Mouse (Mus musculus): ENCODE results near the gene Dis3l2.

Dis3l2 gene

GRCm38 (mm10) chr1:86931606-86932379 lies 228.2 kb downstream of the Dis3l2 start:
- DNase-seq = no peak

DNA sequence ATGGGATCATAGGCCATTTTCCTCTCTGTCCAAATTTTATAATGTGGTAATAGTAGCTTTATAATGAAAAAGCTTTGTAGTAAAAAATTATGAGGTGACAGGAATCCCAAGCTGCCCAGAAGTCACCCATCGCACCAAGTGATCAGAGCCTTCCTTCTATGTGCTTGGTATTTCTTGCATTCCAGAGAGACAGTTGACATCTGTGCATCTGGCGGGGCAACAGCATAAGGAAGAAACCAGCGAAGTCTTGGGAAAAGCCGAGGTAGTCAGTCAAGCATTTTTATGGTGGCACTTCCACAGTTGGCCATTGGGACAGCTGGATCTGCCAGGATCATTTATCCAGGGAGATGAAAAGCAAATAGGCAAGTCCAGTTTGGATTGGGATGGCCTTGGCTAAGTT lies 229.2 kb downstream of the Dis3l2 start:
- DNase-seq = no peak

DNA sequence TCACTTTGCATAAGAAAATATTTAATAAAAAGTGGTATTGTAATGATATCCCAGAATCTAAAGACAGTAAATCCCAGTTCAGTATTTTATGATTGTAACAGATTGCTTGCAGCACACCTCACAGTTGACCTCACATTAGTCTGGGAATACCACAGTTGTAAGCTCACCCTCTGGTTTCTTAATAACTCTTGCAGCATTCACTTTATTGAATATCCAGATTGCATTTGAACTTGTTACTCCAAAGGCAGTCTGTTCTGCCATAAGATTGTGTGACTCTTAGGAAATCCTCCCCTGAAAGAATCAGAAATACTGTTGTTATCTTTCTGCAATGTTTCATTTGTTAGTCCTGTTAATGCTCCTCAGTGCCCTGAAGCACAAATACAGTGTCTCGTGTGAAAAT lies 230.0 kb downstream of the Dis3l2 start:
- DNase-seq = no peak

DNA sequence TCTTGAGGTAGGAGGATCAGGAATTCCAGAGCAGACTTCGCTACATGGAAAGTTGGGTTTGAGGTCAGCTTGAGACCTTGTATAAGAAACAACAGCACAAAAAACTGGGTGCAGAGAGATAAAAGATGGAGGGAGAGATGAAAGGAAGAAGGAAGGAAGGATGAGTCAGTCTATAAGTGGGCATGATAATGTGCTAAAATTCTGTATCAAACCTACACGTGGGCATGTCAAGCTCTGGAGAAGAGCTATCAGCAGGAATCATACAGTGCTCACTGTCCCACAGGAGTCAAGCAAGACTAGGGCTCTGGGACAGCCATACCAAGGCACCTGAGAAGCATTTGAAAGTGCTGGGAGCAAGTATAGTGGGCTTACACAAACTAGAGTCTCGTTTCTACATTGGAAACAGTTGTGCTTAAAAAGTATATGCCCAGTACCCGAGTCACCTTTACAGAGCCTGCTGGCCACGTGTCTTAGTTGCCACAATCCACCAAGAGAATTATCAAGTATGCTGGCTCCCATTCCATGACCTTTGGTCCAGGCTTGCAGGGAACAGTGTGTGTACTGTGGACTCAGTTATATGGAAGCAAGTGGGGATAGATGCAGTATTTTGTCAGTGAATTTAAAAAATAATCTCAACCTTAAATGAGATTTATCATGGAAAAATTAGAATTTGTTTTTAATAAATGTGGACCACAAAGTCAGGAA lies 248.0 kb downstream of the Dis3l2 start:
- no peak for DNase-seq

DNA sequence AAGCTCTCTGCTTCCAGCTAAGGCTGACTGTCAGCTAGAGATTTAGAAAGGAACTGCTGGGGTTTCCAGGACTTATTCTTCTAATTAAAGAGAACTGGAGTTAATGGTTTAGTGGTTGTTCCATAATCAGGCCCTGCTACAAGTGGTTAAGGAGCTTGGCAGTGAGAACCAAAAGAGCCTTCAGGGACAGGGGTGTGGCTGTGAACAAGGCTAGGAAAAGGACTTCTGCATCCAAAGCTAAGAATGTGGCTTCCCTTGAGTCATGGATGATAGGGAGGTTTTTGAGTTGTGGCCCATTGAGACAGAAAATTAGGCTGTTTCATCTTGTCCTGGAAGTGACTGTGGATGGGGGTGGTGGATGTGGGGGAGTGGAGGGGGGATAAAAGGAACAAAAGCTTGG lies 252.2 kb downstream of the Dis3l2 start:
- DNase-seq = no peak

DNA sequence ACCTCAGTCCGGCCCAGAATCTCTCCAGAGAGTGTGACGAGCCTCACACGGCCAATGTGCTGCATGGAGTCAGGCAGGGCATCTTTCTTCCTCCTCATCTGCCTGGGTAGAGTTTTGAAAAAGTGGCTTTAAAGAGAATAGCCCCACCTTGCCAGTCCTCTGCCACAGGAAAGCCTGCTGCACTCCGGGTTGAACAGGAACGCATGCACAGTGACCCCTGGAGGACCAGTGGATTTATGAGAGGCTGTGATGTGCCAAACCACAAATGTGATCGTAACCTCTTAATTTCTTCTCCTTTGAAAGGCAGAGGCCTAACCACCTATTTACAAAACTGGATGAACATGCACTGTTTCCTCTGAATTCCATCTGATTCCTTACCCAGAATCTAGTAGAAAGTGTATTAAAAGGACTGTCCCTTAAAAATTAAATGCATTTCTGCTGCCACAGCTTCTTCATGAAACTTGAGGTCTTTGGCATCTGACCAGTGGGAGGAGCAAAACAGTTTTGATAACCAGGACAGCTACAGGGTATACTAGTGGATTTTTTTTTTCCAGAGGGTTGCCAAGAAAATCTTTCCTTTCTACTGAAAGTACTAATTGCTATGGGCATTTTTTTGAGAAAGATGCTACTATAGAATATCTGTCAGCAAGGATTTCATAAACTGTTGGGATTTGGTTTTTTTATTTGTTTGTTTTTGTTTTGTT lies 264.8 kb downstream of the Dis3l2 start:
- DNase-seq = no peak

DNA sequence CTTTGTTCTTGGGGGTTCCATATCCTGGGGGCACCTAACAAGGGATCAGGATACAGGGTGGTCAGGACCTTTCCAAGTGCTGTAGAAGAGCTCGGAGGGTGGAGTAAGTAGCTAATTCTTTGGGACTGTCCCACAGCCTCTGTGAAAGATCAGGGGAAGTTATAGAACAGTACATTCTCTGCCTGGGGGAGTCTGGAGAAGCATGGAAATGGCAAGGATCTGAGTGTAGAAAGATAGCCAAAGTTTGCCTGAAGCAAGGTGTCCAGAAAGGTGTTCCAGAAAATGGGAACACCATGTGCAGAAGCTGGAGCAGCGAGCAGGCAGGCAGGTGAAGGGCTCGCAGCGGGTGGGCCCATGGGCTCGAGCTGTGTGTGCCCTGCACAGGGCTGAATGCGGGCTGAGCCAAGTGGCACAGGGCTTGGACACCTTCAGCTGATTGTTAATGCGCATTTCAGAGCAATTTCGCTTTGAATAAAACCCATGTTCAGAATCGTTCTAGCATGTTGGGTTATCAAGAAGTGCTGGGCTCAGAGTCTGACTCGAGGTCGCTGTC lies 265.6 kb downstream of the Dis3l2 start:
- DNase-seq = no peak

DNA sequence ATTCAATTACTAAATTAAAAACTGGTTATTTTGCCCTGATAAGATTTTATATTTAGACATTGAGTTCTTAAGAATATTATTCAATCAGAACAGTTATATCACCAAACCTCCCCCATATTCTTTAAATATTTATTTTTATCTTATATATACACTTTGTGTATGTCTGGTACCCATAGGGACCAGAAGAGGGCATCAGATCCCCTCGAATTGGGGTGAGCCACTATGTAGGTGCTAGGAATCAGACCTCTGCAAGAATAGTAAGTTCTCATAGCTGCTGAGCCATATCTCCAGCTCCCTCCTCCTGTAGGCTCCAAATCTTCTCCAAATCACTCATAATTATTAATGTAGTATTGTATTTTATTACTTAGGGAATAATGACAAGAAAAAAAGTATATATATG lies 269.1 kb downstream of the Dis3l2 start:
- DNase-seq = no peak

- DNase-seq = no peak
Observed at GRCm38 (mm10) chr1:86977018-86977417, 273.4 kb downstream of the Dis3l2 start.

DNA sequence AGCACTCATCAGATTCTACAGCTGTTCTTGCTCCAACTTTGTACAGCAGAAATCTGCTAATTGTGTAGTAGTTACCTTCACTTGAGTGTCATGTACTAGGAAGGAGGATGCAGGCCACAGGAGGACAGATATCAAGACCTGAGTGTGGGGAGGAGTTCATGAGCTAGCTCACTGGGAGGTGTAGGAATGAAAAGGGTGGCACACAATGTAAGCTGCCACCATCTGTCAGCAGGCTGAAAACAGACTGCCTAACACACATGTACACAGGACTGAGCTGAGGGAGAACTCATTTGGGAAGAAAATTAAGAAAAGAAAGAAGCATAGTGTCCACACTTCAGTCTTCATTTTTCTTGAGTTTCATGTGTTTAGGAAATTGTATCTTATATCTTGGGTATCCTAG lies 282.8 kb downstream of the Dis3l2 start:
- DNase-seq = no peak

GRCm38 (mm10) chr1:86992849-86993248 lies 289.2 kb downstream of the Dis3l2 start:
- no peak for DNase-seq

DNA sequence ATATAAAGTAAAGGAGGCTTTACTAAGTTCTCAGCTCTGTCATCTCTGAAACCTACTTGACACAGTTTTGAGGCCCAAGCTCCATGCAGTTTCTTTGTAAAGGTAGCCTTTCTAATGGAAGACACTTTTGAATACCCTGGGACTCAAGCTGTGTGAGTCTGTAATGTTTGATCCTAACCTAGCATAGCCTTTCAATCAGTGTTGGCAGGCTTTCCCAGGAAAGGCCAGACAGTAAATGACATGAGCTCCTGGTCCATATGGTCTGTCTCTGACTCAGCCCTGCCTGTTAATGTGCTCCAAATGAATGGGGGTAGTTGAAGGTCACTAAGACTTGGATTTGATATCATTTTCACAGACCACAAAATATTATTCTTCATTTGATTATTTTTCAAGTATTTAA lies 290.4 kb downstream of the Dis3l2 start:
- DNase-seq = no peak

GRCm38 (mm10) chr1:86998051-86998450 lies 294.4 kb downstream of the Dis3l2 start:
- DNase-seq = no peak

- DNase-seq = no peak
Observed at GRCm38 (mm10) chr1:87001365-87001764, 297.8 kb downstream of the Dis3l2 start.

DNA sequence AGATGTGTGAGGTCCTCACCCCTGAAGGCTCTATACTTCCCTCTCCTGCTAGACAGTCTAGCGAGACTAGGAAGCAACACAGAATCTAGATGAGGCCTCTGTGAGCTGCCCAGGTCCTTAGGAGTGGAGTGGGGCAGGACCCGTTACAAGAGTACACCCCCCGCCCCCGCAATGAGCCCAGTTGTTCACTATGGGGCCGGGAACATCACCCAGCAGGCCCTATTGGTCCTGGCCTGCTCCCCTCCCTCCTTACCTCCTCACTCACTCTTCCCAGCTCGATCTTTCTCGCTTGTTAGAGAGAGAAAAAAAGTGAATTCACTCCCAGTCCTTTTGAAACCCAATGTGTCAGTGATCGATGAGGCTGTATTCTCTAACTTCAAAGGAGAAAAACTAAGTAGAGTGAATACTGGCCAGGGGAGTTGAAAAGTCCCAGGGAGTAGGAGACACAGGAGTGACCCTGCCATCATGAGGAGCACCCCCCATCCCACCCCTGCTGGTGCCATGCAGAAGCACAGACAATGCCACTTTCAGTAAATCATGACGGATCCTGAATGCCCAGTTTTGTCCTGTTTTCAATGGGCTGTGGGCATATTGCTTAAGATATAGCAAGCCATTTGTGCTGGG lies 299.0 kb downstream of the Dis3l2 start:
- no peak for DNase-seq

DNA sequence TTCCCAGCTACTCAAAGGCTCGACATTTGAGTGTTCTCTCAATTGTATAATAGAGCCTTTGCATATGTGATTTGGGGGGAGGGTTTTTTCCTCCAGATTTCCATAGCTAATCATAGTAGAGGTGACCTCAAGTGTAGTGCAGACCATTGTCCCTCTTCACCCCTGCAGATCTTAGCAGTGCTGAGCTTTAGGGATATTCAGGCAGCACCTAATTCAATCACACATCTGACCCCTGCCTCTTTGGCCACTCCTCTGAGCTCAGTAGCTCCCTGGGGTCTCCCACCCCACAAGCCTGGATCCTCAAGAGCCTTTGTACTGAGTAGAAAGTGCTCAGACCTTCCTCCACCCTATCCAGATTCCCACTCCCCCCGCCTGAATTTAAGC lies 299.6 kb downstream of the Dis3l2 start:
- DNase-seq = no peak

DNA sequence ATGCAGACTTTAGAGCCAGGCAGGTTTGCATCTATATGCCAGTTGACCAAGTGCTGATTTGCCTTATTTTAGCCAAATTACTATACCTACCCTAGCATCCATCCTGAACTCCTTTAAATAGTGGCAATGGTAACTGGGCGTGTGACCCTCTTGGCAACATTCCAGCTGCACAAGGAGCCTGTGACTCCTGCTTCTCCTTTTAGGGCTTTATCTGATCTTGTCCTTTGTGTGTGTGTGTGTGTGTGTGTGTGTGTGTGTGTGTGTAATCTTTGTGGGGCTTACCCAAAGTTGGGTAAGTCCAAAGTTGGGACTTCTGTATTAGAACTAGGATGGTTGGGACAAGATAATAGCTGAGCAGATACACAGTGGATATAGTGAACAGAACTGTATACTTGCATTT lies 302.8 kb downstream of the Dis3l2 start:
- DNase-seq = no peak

- no peak for DNase-seq
Observed at GRCm38 (mm10) chr1:87008211-87008610, 304.6 kb downstream of the Dis3l2 start.

DNA sequence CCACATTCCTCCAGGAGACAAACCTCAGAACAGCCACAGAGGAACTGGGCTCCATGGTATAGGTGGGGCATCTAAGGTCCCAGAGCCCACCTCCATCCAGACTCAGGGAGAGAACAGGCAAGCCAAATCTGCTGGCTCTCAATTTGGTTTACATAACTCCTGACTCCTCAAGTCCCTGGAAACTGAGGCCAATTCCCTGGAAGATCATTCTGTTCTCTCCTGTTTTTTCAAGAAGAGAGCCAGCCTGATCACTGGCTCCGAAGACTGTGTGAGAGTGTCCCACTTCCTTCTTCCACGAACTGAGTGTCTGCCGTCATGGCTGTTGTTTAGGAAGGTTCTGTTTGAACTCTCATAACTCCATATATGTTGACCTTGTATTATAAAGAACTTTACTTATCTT lies 305.5 kb downstream of the Dis3l2 start:
- DNase-seq = no peak

DNA sequence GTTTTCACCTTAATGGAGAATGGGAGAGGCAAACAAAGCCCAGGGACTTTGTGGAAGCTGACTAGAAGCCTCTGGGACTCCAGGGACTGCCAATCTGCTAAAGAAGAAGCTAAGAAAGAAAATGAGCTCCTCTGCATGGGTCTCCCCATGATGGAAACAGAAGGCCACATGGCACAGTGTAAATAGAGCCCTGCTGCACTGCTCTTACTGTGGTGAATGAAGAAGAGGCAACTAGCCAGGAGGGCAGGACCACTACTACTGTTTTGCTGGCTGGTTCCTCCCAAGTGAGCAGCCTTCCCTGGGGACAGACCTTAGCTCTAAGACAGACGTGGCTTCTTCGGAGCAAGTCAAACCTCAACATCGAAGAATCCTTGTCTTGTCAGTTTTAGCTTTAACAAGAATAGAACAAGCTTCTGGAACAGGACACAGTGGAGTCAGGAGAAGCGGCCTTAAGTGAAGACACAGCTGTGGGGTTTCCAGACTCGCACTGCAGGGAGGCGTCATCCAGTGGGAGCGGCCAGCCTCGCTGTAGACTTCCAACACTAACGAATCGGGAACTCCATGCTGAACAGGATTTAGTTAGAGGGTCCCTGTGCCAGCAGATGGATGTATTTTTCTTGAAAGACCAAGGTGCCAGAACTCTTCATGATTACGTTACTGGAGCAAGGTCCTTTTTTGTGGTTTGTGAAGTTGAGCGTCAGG lies 307.2 kb downstream of the Dis3l2 start:
- DNase-seq = no peak

DNA sequence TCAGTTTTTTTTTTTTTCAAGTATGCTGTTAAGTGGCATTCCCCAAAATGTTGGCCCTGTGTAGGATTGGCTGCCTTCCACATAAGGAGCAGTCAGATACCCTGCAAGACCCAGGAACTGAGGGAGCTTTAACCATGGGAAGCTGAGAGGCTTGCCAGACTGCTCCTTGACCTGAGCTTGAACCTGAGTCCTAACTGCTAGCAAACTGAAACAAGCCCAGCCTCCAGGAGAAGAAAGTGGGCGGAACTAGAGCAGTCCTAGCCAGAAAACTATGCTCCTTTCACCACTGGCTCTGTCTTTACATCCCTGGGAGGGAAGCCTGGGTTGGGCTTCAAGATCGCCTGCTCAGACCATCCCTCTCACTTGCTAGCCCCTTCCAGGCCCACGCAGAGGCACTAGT lies 308.1 kb downstream of the Dis3l2 start:
- no peak for DNase-seq

GRCm38 (mm10) chr1:87012606-87013005 lies 309.0 kb downstream of the Dis3l2 start:
- DNase-seq = no peak

- DNase-seq = no peak
Observed at GRCm38 (mm10) chr1:87020714-87021113, 317.1 kb downstream of the Dis3l2 start.

Measured in thymus, postnatal 25 days (tissue).